Mouse (Mus musculus) C2C12 (cell line): ENCODE data around the gene Ube2s.

Experiments used
- CEBPB ChIP-seq: IDR thresholded peaks from one replicate; pipeline ENCODE4 v1.6.1; 2011; ENCODE audit warnings: low read depth, mild to moderate bottlenecking, control low read depth, moderate library complexity
- CTCF ChIP-seq: IDR thresholded peaks from one replicate; pipeline ENCODE4 v1.5.1; 2011; ENCODE audit not compliant: control insufficient read depth, insufficient read depth, insufficient read length
- FOSL1 ChIP-seq: IDR thresholded peaks from one replicate; pipeline ENCODE4 v1.8.0; 2011; ENCODE audit warnings: mild to moderate bottlenecking, low read length; ENCODE audit not compliant: poor library complexity, insufficient read depth, severe bottlenecking
- MAX ChIP-seq: IDR thresholded peaks from one replicate; pipeline ENCODE4 v1.6.1; 2011; ENCODE audit warnings: mild to moderate bottlenecking, control low read depth
- MYOD1 ChIP-seq: IDR thresholded peaks from one replicate; pipeline ENCODE4 v1.6.1; 2011; ENCODE audit warnings: low read depth; ENCODE audit not compliant: control insufficient read depth, insufficient read length
- MYOG ChIP-seq: IDR thresholded peaks from one replicate; pipeline ENCODE4 v1.6.1; 2011; ENCODE audit not compliant: control insufficient read depth, insufficient read length; ENCODE audit errors: extremely low read depth
- USF1 ChIP-seq: IDR thresholded peaks from one replicate; pipeline ENCODE4 v1.6.1; 2011; ENCODE audit warnings: low read depth, mild to moderate bottlenecking, control low read depth, moderate library complexity

DNA sequence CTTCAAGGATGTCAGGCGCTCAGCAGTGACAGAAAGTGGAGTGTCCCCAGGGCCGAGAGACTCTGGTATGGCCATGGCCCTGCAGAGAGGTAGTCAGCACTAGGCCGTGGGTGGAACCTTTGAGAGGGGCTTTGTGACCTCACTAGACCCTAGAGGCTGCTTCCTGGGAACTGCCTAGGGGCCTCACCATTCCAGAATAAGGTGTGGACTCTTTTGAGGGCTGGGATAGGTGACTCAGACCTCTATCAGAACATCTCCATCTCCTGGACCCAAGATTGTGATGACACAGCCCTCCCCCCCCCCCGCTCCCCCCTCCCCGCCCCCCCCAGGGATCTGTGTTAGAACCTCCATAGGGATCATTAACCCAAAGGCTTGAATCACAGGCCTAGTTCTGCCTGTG is 41.2 kb downstream of the Ube2s start, which contains the start of gene Fam71e2:
- TF ChIP-seq CTCF (no peak), MYOG (no peak), CEBPB (no peak), MAX (no peak), USF1 (no peak), FOSL1 (no peak), MYOD1 (no peak)
